Mouse (Mus musculus): ENCODE measurements at regions not wholly inside any gene's neighbourhood (a gene's known extent, or its start where the extent isn't known, plus 50 kb on each side); places are given as distances from the start of the nearest gene placed in this dataset.

GRCm38 (mm10) chr6:89012998-89013689, 111.1 kb downstream of the Tpra1 start:
- no peak overlapping the region for H3K27ac ChIP-seq
- H3K4me1 ChIP-seq = peaks cover 46% of the 10 kb centered on the region
- H3K9me3 ChIP-seq = no peaks in the 10 kb centered on the region
- H3K36me3 ChIP-seq = no peaks in the 10 kb centered on the region
- H3K4me3 ChIP-seq = no peak overlapping the region
- peaks cover 5% of the 10 kb centered on the region; the same call in 1 of the 2 replicates for H3K27me3 ChIP-seq (ENCODE audit: insufficient read depth, poor library complexity, severe bottlenecking)
- WGBS = 54% methylated on average over 12 of the region's 12 CpGs
- no peak for DNase-seq (ENCODE audit: low spot score)

- H3K36me3 ChIP-seq = no peaks in the 10 kb centered on the region
- H3K9me3 ChIP-seq = no peaks in the 10 kb centered on the region
- 62% methylated on average over 8 of the region's 8 CpGs for WGBS
- peaks cover 41% of the 10 kb centered on the region for H3K4me1 ChIP-seq
- H3K27ac ChIP-seq = no peak overlapping the region
- peaks cover 5% of the 10 kb centered on the region; the same call in 1 of the 2 replicates for H3K27me3 ChIP-seq (ENCODE audit: insufficient read depth, poor library complexity, severe bottlenecking)
- no peak overlapping the region for H3K4me3 ChIP-seq
- no peak for DNase-seq (ENCODE audit: low spot score)
These were observed 111.6 kb downstream of the Tpra1 start for GRCm38 (mm10) chr6:89013690-89014061.

GRCm38 (mm10) chr6:89024101-89024650, 122.1 kb downstream of the Tpra1 start:
- H3K27ac ChIP-seq = no peak overlapping the region
- no peaks in the 10 kb centered on the region for H3K4me1 ChIP-seq
- DNase-seq (ENCODE audit: low spot score) = no peak
- H3K36me3 ChIP-seq = no peaks in the 10 kb centered on the region
- 46% methylated on average over 11 of the region's 11 CpGs for WGBS
- H3K9me3 ChIP-seq = no peaks in the 10 kb centered on the region
- peaks cover 52% of the 10 kb centered on the region for H3K27me3 ChIP-seq (ENCODE audit: insufficient read depth, poor library complexity, severe bottlenecking)
- no peak overlapping the region for H3K4me3 ChIP-seq

GRCm38 (mm10) chr6:89033433-89034298, 131.6 kb downstream of the Tpra1 start:
- Histone ChIP-seq H3K27ac (no peak overlapping the region), H3K36me3 (no peaks in the 10 kb centered on the region), H3K9me3 (no peaks in the 10 kb centered on the region), H3K4me3 (no peak overlapping the region), H3K4me1 (0 out of 2 replicates have a peak, but pooled peaks cover 7% of the 10 kb centered on the region), H3K27me3 (ENCODE audit: insufficient read depth, poor library complexity, severe bottlenecking) (peaks cover 39% of the 10 kb centered on the region)
- 33% methylated on average over 5 of the region's 5 CpGs for WGBS
- no peak for DNase-seq (ENCODE audit: low spot score)

GRCm38 (mm10) chr6:89034455-89034854, 132.4 kb downstream of the Tpra1 start:
- 34% methylated on average over 3 of the region's 3 CpGs for WGBS
- Histone ChIP-seq H3K4me1 (0 out of 2 replicates have a peak, but pooled peaks cover 7% of the 10 kb centered on the region), H3K9me3 (no peaks in the 10 kb centered on the region), H3K27ac (no peak overlapping the region), H3K4me3 (no peak overlapping the region), H3K36me3 (no peaks in the 10 kb centered on the region), H3K27me3 (ENCODE audit: insufficient read depth, poor library complexity, severe bottlenecking) (peaks cover 40% of the 10 kb centered on the region)
- no peak for DNase-seq (ENCODE audit: low spot score)

GRCm38 (mm10) chr6:89035061-89035835, 133.2 kb downstream of the Tpra1 start:
- H3K4me1 ChIP-seq = 0 out of 2 replicates have a peak, but pooled peaks cover 7% of the 10 kb centered on the region
- no peak for DNase-seq (ENCODE audit: low spot score)
- H3K27me3 ChIP-seq (ENCODE audit: insufficient read depth, poor library complexity, severe bottlenecking) = peaks cover 40% of the 10 kb centered on the region
- H3K36me3 ChIP-seq = no peaks in the 10 kb centered on the region
- no peak overlapping the region for H3K27ac ChIP-seq
- WGBS = 69% methylated on average over 13 of the region's 13 CpGs
- H3K4me3 ChIP-seq = no peak overlapping the region
- no peaks in the 10 kb centered on the region for H3K9me3 ChIP-seq

- peaks cover 40% of the 10 kb centered on the region for H3K27me3 ChIP-seq (ENCODE audit: insufficient read depth, poor library complexity, severe bottlenecking)
- H3K9me3 ChIP-seq = no peaks in the 10 kb centered on the region
- no peak for DNase-seq (ENCODE audit: low spot score)
- H3K4me1 ChIP-seq = 0 out of 2 replicates have a peak, but pooled peaks cover 7% of the 10 kb centered on the region
- no peaks in the 10 kb centered on the region for H3K36me3 ChIP-seq
- H3K27ac ChIP-seq = no peak overlapping the region
- H3K4me3 ChIP-seq = no peak overlapping the region
- WGBS = 64% methylated on average over 4 of the region's 4 CpGs
These were observed 133.7 kb downstream of the Tpra1 start for GRCm38 (mm10) chr6:89035836-89036156.

GRCm38 (mm10) chr6:89037392-89037791, 135.3 kb downstream of the Tpra1 start:
- Histone ChIP-seq H3K4me3 (no peak overlapping the region), H3K27ac (no peak overlapping the region), H3K36me3 (no peaks in the 10 kb centered on the region), H3K27me3 (ENCODE audit: insufficient read depth, poor library complexity, severe bottlenecking) (peaks cover 53% of the 10 kb centered on the region), H3K4me1 (0 out of 2 replicates have a peak, but pooled peaks cover 7% of the 10 kb centered on the region), H3K9me3 (no peaks in the 10 kb centered on the region)
- no peak for DNase-seq (ENCODE audit: low spot score)
- 52% methylated on average over 2 of the region's 2 CpGs for WGBS

GRCm38 (mm10) chr6:89037901-89038300, 135.8 kb downstream of the Tpra1 start:
- 51% methylated on average over 7 of the region's 7 CpGs for WGBS

GRCm38 (mm10) chr6:89040919-89041318, 138.9 kb downstream of the Tpra1 start:
- peaks cover 39% of the 10 kb centered on the region for H3K27me3 ChIP-seq (ENCODE audit: insufficient read depth, poor library complexity, severe bottlenecking)
- no peak for DNase-seq (ENCODE audit: low spot score)
- WGBS = 84% methylated on average over 4 of the region's 4 CpGs
- no peak overlapping the region for H3K4me3 ChIP-seq
- no peak overlapping the region for H3K27ac ChIP-seq
- H3K9me3 ChIP-seq = no peaks in the 10 kb centered on the region
- no peaks in the 10 kb centered on the region for H3K36me3 ChIP-seq
- H3K4me1 ChIP-seq = peaks cover 10% of the 10 kb centered on the region; the same call in 1 of the 2 replicates

More at GRCm38 (mm10) chr6:89037901-89038300, 135.8 kb downstream of the Tpra1 start:
- H3K9me3 ChIP-seq = no peaks in the 10 kb centered on the region
- H3K27ac ChIP-seq = no peak overlapping the region
- DNase-seq (ENCODE audit: low spot score) = no peak
- peaks cover 56% of the 10 kb centered on the region for H3K27me3 ChIP-seq (ENCODE audit: insufficient read depth, poor library complexity, severe bottlenecking)
- no peak overlapping the region for H3K4me3 ChIP-seq
- H3K36me3 ChIP-seq = no peaks in the 10 kb centered on the region
- peaks cover 10% of the 10 kb centered on the region; the same call in 1 of the 2 replicates for H3K4me1 ChIP-seq

GRCm38 (mm10) chr6:89042478-89043239, 140.6 kb downstream of the Tpra1 start:
- Histone ChIP-seq H3K36me3 (no peaks in the 10 kb centered on the region), H3K4me1 (peaks cover 5% of the 10 kb centered on the region; the same call in 1 of the 2 replicates), H3K9me3 (no peaks in the 10 kb centered on the region), H3K4me3 (no peak overlapping the region), H3K27ac (no peak overlapping the region), H3K27me3 (ENCODE audit: insufficient read depth, poor library complexity, severe bottlenecking) (peaks cover 24% of the 10 kb centered on the region)
- DNase-seq (ENCODE audit: low spot score) = no peak
- WGBS = 32% methylated on average over 24 of the region's 24 CpGs
